Mouse (Mus musculus): Measurements from ENCODE around the gene Gm14151. TPM values are rescaled to one million over a fixed set of nuclear protein-coding genes. Genes with fewer than 3 reads are reported as not detected.
"Not testable (repeated sequence)": the region's sequence is repeated elsewhere in the genome, so short reads cannot be mapped to it uniquely, and the experiment has no call there.

Gm14151 gene
- polyA plus RNA-seq (2012; rRNA removed), result not detected in 2 replicates

GRCm38 (mm10) chr2:151092250-151092649 is at the start of gene Gm14151:
Gm14151 (minus strand) TSS chr2:151092350.
- not testable (repeated sequence) for H3K4me1 ChIP-seq (ENCODE audit: control insufficient read depth, insufficient read depth, low read length); DNase-seq; H3K4me3 ChIP-seq (replicated peaks; ENCODE audit: extremely low read depth, low read depth, low read length)
- no CpG with 5 or more reads among the region's 3 CpGs for WGBS

GRCm38 (mm10) chr2:151097945-151098344 is 5.8 kb upstream of the Gm14151 start, which contains the start of gene Gm14147:
Gm14147 (plus strand) TSS chr2:151098245.
- WGBS, result no CpG with 5 or more reads among the region's 3 CpGs
- not testable (repeated sequence) for H3K4me1 ChIP-seq (ENCODE audit: control insufficient read depth, insufficient read depth, low read length); DNase-seq; H3K4me3 ChIP-seq (replicated peaks; ENCODE audit: extremely low read depth, low read depth, low read length)

GRCm38 (mm10) chr2:151056637-151057036 is 35.5 kb downstream of the Gm14151 start:
- 68% methylated on average over 1 of the region's 1 CpGs for WGBS

GRCm38 (mm10) chr2:151040411-151040810 is 51.7 kb downstream of the Gm14151 start:
- DNase-seq, result no peak
- Histone ChIP-seq H3K4me3 (replicated peaks; ENCODE audit: extremely low read depth, low read depth, low read length) (no peak overlapping the region), H3K4me1 (ENCODE audit: control insufficient read depth, insufficient read depth, low read length) (peaks cover 10% of the 10 kb centered on the region)
- TF ChIP-seq CTCF (IDR thresholded peaks at IDR 0.05; ENCODE audit: insufficient read depth, low read length) (no peak), POLR2A (IDR thresholded peaks at IDR 0.05; ENCODE audit: borderline replicate concordance, extremely low read depth, low read depth, low read length) (no peak)
- WGBS, result 80% methylated on average over 1 of the region's 1 CpGs

More at GRCm38 (mm10) chr2:151056637-151057036, 35.5 kb downstream of the Gm14151 start:
- no peak for DNase-seq
- Histone ChIP-seq H3K4me3 (replicated peaks; ENCODE audit: extremely low read depth, low read depth, low read length) (no peak overlapping the region), H3K4me1 (ENCODE audit: control insufficient read depth, insufficient read depth, low read length) (no peaks in the 10 kb centered on the region)
- TF ChIP-seq POLR2A (IDR thresholded peaks at IDR 0.05; ENCODE audit: borderline replicate concordance, extremely low read depth, low read depth, low read length) (no peak), CTCF (IDR thresholded peaks at IDR 0.05; ENCODE audit: insufficient read depth, low read length) (no peak)

GRCm38 (mm10) chr2:151039726-151040125 is 52.4 kb downstream of the Gm14151 start:
- DNase-seq, result no peak
- TF ChIP-seq CTCF (IDR thresholded peaks at IDR 0.05; ENCODE audit: insufficient read depth, low read length) (no peak), POLR2A (IDR thresholded peaks at IDR 0.05; ENCODE audit: borderline replicate concordance, extremely low read depth, low read depth, low read length) (no peak)
- peak overlapping the region; percentile 82 for H3K4me3 ChIP-seq (replicated peaks; ENCODE audit: extremely low read depth, low read depth, low read length)
- peaks cover 10% of the 10 kb centered on the region for H3K4me1 ChIP-seq (ENCODE audit: control insufficient read depth, insufficient read depth, low read length)
- 30% methylated on average over 8 of the region's 8 CpGs for WGBS

GRCm38 (mm10) chr2:151039232-151039695 is 52.9 kb downstream of the Gm14151 start, which contains the start of the genes Ninl and Nanp:
Ninl (minus strand) TSS chr2:151039382.
Nanp (minus strand) TSS chr2:151039398.
- TF ChIP-seq CTCF (IDR thresholded peaks at IDR 0.05; ENCODE audit: insufficient read depth, low read length) (no peak), POLR2A (IDR thresholded peaks at IDR 0.05; ENCODE audit: borderline replicate concordance, extremely low read depth, low read depth, low read length) (peak; percentile 81; the same call in 1 of the 2 replicates)
- WGBS, result 1% methylated on average over 34 of the region's 34 CpGs
- peak; percentile 93 for DNase-seq
- Histone ChIP-seq H3K4me1 (ENCODE audit: control insufficient read depth, insufficient read depth, low read length) (peaks cover 10% of the 10 kb centered on the region), H3K4me3 (replicated peaks; ENCODE audit: extremely low read depth, low read depth, low read length) (peak within 1 kb of the TSS; percentile 82)

- under 1% methylated on average over 30 of the region's 30 CpGs for WGBS
- DNase-seq, result no peak
- no peak for TF ChIP-seq CTCF (IDR thresholded peaks at IDR 0.05; ENCODE audit: insufficient read depth, low read length)
- TF ChIP-seq POLR2A (IDR thresholded peaks at IDR 0.05; ENCODE audit: borderline replicate concordance, extremely low read depth, low read depth, low read length), result no peak
Measured at GRCm38 (mm10) chr2:151038811-151039222, 53.3 kb downstream of the Gm14151 start.

GRCm38 (mm10) chr2:151037876-151038552 is 54.1 kb downstream of the Gm14151 start:
- DNase-seq, result peak; percentile 9
- H3K4me3 ChIP-seq (replicated peaks; ENCODE audit: extremely low read depth, low read depth, low read length), result peak overlapping the region; percentile 41
- H3K4me1 ChIP-seq (ENCODE audit: control insufficient read depth, insufficient read depth, low read length), result peaks cover 10% of the 10 kb centered on the region
- TF ChIP-seq CTCF (IDR thresholded peaks at IDR 0.05; ENCODE audit: insufficient read depth, low read length), result no peak
- no peak for TF ChIP-seq POLR2A (IDR thresholded peaks at IDR 0.05; ENCODE audit: borderline replicate concordance, extremely low read depth, low read depth, low read length)
- 48% methylated on average over 18 of the region's 18 CpGs for WGBS

More at GRCm38 (mm10) chr2:151038811-151039222, 53.3 kb downstream of the Gm14151 start:
- H3K4me3 ChIP-seq (replicated peaks; ENCODE audit: extremely low read depth, low read depth, low read length), result peak overlapping the region; percentile 82
- peaks cover 10% of the 10 kb centered on the region for H3K4me1 ChIP-seq (ENCODE audit: control insufficient read depth, insufficient read depth, low read length)

GRCm38 (mm10) chr2:151037292-151037691 is 54.9 kb downstream of the Gm14151 start:
- 94% methylated on average over 1 of the region's 1 CpGs for WGBS
- TF ChIP-seq CTCF (IDR thresholded peaks at IDR 0.05; ENCODE audit: insufficient read depth, low read length) (no peak), POLR2A (IDR thresholded peaks at IDR 0.05; ENCODE audit: borderline replicate concordance, extremely low read depth, low read depth, low read length) (no peak)
- no peak for DNase-seq
- Histone ChIP-seq H3K4me3 (replicated peaks; ENCODE audit: extremely low read depth, low read depth, low read length) (no peak overlapping the region), H3K4me1 (ENCODE audit: control insufficient read depth, insufficient read depth, low read length) (peaks cover 10% of the 10 kb centered on the region)

Other genes with a start within 250 kb of the Gm14151 start
- gene Abhd12, start 187.6 kb downstream of the Gm14151 start, polyA plus RNA-seq (2012; rRNA removed), result 59.1 and 60.0 TPM in 2 replicates
- 0.39 and 0.49 TPM in 2 replicates for gene Gins1, start 186.9 kb downstream of the Gm14151 start, polyA plus RNA-seq (2012; rRNA removed)
- 2.0 and 2.2 TPM in 2 replicates for gene Ninl, start 53.0 kb downstream of the Gm14151 start, polyA plus RNA-seq (2012; rRNA removed)
- 0.83 and 1.8 TPM in 2 replicates for gene Nanp, start 53.0 kb downstream of the Gm14151 start, polyA plus RNA-seq (2012; rRNA removed)
- not detected in 2 replicates for gene Gm14147, start 5.9 kb upstream of the Gm14151 start, polyA plus RNA-seq (2012; rRNA removed)

Measured in lung, adult 2 months (tissue).